Mouse (Mus musculus) brown adipose tissue, adult 24 weeks (tissue): ENCODE data around the gene Efna1. TPM values are rescaled to one million over a fixed set of nuclear protein-coding genes. Genes with fewer than 3 reads are reported as not detected.

Experiments
- H3K27ac ChIP-seq: fragments of 200-500 bp; replicated peaks from 2 replicates; pipeline ENCODE4 v1.5.1; 2012; ENCODE audit warnings: low read depth, mild to moderate bottlenecking, low read length
- H3K4me1 ChIP-seq: fragments of 200-500 bp; 2 replicates; pipeline ENCODE4 v1.6.1; 2012; ENCODE audit warnings: low read length, mixed read lengths; ENCODE audit not compliant: control insufficient read depth, insufficient read depth, insufficient read length
- H3K4me3 ChIP-seq: fragments of 200-500 bp; 2 replicates; pipeline ENCODE4 v1.5.1; 2012; ENCODE audit warnings: low read depth, mild to moderate bottlenecking, low read length, moderate library complexity; ENCODE audit not compliant: insufficient read depth
- polyA plus RNA-seq: library from polyadenylated mRNA; stranded (reverse); fragments of >200 nt; gene quantifications from 2 replicates; pipeline ENCODE4 v1.2.4, GENCODE M21; 2012; ENCODE audit not compliant: missing spikeins, insufficient read depth, insufficient read length

The Efna1 gene
- polyA plus RNA-seq, 1 experiment, result 6.3 TPM

- peak within 1 kb of the TSS; percentile 91 for H3K27ac ChIP-seq
- no peaks in the 10 kb centered on the region for H3K4me1 ChIP-seq
- H3K4me3 ChIP-seq, result peak within 1 kb of the TSS; percentile 99
Measured at GRCm38 (mm10) chr3:89246261-89247100, 34.5 kb downstream of the Efna1 start, which contains the start of gene Trim46. Trim46 (minus strand) TSS chr3:89246309.

GRCm38 (mm10) chr3:89245688-89246171 is 35.2 kb downstream of the Efna1 start, which contains the start of gene Krtcap2:
Krtcap2 (plus strand) TSS chr3:89245966.
- Histone ChIP-seq H3K4me3 (peak within 1 kb of the TSS; percentile 99), H3K4me1 (no peaks in the 10 kb centered on the region), H3K27ac (peak within 1 kb of the TSS; percentile 91)

GRCm38 (mm10) chr3:89244982-89245687 is 35.8 kb downstream of the Efna1 start:
- Histone ChIP-seq H3K4me1 (no peaks in the 10 kb centered on the region), H3K27ac (no peak overlapping the region)

GRCm38 (mm10) chr3:89244158-89244981 is 36.6 kb downstream of the Efna1 start:
- no peak overlapping the region for H3K27ac ChIP-seq

More at GRCm38 (mm10) chr3:89244982-89245687, 35.8 kb downstream of the Efna1 start:
- peak overlapping the region; percentile 23 for H3K4me3 ChIP-seq

GRCm38 (mm10) chr3:89243609-89244008 is 37.3 kb downstream of the Efna1 start:
- no peaks in the 10 kb centered on the region for H3K4me1 ChIP-seq
- no peak overlapping the region for H3K27ac ChIP-seq
- no peak overlapping the region for H3K4me3 ChIP-seq

More at GRCm38 (mm10) chr3:89244158-89244981, 36.6 kb downstream of the Efna1 start:
- H3K4me3 ChIP-seq, result no peak overlapping the region
- H3K4me1 ChIP-seq, result no peaks in the 10 kb centered on the region

- H3K27ac ChIP-seq, result no peak overlapping the region
- no peaks in the 10 kb centered on the region for H3K4me1 ChIP-seq
- no peak overlapping the region for H3K4me3 ChIP-seq
Measured at GRCm38 (mm10) chr3:89242331-89242895, 38.5 kb downstream of the Efna1 start.

- Histone ChIP-seq H3K4me1 (no peaks in the 10 kb centered on the region), H3K4me3 (no peak overlapping the region), H3K27ac (no peak overlapping the region)
Measured at GRCm38 (mm10) chr3:89238494-89238893, 42.4 kb downstream of the Efna1 start.

GRCm38 (mm10) chr3:89237682-89238081 is 43.3 kb downstream of the Efna1 start:
- Histone ChIP-seq H3K4me1 (no peaks in the 10 kb centered on the region), H3K27ac (no peak overlapping the region), H3K4me3 (no peak overlapping the region)

GRCm38 (mm10) chr3:89236516-89236915 is 44.4 kb downstream of the Efna1 start:
- no peaks in the 10 kb centered on the region for H3K4me1 ChIP-seq

GRCm38 (mm10) chr3:89233562-89234110 is 47.3 kb downstream of the Efna1 start:
- Histone ChIP-seq H3K4me1 (no peaks in the 10 kb centered on the region), H3K4me3 (no peak overlapping the region), H3K27ac (no peak overlapping the region)

More at GRCm38 (mm10) chr3:89236516-89236915, 44.4 kb downstream of the Efna1 start:
- no peak overlapping the region for H3K4me3 ChIP-seq
- no peak overlapping the region for H3K27ac ChIP-seq

- Histone ChIP-seq H3K27ac (no peak overlapping the region), H3K4me1 (0 out of 2 replicates have a peak, but pooled peaks cover under 1% of the 10 kb centered on the region), H3K4me3 (no peak overlapping the region)
Measured at GRCm38 (mm10) chr3:89232614-89233013, 48.3 kb downstream of the Efna1 start.

- 0 out of 2 replicates have a peak, but pooled peaks cover 3% of the 10 kb centered on the region for H3K4me1 ChIP-seq
- no peak overlapping the region for H3K4me3 ChIP-seq
- H3K27ac ChIP-seq, result no peak overlapping the region
Measured at GRCm38 (mm10) chr3:89231772-89232275, 49.1 kb downstream of the Efna1 start.

GRCm38 (mm10) chr3:89231345-89231744 is 49.6 kb downstream of the Efna1 start:
- Histone ChIP-seq H3K27ac (no peak overlapping the region), H3K4me3 (no peak overlapping the region), H3K4me1 (0 out of 2 replicates have a peak, but pooled peaks cover 3% of the 10 kb centered on the region)

- no peak overlapping the region for H3K27ac ChIP-seq
- H3K4me1 ChIP-seq, result 0 out of 2 replicates have a peak, but pooled peaks cover 3% of the 10 kb centered on the region
- H3K4me3 ChIP-seq, result no peak overlapping the region
Measured at GRCm38 (mm10) chr3:89230561-89230960, 50.4 kb downstream of the Efna1 start.
